Mouse (Mus musculus): ENCODE data around the gene AC129217.1.

Gene AC129217.1

DNA sequence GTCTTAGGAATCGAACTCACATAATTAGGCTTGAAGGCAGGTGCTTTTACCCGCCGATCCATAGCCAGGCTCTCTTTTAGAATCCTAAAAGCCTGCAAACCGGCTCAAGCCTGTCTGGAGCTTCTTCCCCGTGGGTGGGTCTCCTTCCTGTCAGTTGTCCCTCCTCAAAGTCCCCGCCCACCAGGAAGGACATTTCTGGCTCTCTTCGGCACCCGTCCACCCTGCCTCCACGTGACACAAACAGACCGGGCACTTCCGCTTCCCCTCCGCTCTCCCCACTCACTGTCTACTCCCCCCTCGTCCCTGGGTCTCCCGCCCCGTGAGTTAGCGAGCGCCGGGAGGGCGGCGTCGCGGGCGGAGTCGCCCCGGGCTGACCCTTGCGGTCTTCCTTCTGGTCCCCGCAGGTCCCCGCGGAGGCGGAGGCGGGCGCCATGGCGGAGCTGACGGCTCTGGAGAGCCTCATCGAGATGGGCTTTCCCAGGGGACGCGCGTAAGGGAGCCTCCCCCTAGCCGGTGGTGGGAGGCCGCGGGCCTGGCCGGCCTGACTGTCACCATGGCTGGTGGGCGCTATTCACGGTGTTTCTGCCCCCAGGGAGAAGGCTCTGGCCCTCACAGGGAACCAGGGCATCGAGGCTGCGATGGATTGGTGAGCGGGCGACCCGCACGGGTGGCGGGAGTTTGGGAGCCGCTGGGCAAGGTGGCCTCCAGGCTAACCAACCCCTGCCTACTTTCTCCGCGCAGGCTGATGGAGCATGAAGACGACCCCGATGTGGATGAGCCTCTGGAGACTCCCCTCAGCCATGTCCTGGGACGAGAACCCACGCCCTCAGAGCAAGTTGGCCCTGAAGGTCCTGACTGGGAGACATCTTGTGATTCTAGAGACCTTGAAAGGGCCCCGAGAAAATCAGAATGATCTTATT is 42.0 kb downstream of the AC129217.1 start, which contains the start of gene Ubxn1:
Gene Ubxn1 (plus strand): TSS at position 230 of the 920 bp plus-strand sequence.
- H3K36me3 ChIP-seq (ENCODE audit: control insufficient read depth, insufficient read depth, low read length, poor library complexity, severe bottlenecking): peaks cover 6% of the 10 kb centered on the region
- H3K27me3 ChIP-seq (ENCODE audit: control insufficient read depth, insufficient read depth, low read length, poor library complexity, severe bottlenecking): no peaks in the 10 kb centered on the region
- DNase-seq (ENCODE audit: low read depth, low spot score): peak; percentile 94

DNA sequence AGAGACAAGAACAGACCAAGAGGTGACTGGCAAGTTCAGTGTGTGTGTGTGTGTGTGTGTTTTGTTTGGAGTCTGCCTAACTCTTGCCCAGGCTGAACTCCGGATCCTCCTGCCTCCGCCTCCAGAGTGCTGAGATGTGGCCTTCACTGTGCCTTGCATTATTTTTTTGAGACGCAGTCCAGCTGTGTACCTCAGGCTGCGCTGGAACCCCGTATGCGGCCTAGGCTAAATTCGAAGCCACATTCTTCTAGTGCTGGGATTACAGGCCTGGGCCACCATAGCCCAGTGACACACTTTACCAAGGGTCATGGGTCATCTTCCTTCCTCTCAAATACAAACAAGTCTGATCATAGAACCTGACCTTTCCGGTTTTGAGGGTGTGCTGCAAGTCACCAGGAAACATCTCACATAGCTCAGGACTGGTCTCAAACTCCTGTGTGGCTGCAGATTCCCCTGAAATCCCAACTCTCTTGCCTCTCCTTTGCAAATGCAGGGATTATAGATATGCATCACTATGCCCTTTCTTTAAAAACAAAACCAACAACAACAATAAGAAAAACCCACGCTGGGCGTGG is 42.8 kb downstream of the AC129217.1 start:
- DNase-seq (ENCODE audit: low read depth, low spot score): no peak
- peaks cover 6% of the 10 kb centered on the region for H3K36me3 ChIP-seq (ENCODE audit: control insufficient read depth, insufficient read depth, low read length, poor library complexity, severe bottlenecking)
- H3K27me3 ChIP-seq (ENCODE audit: control insufficient read depth, insufficient read depth, low read length, poor library complexity, severe bottlenecking): no peaks in the 10 kb centered on the region

DNA sequence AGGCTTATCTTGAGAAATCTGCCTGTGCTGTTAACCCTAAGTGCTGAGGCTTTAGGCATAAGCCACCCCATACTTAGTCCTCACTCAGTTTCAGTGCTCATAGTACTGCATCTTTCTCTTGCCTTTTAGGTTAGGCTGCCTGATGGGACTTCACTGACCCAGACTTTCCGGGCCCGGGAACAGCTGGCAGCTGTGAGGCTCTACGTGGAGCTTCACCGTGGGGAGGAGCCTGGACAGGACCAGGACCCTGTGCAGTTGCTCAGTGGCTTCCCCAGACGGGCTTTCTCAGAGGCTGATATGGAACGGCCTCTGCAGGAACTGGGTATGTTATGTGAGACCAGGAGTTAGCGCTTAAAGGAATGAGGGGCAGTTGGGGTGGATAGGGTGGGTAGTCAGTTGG is 45.5 kb downstream of the AC129217.1 start:
- peaks cover 4% of the 10 kb centered on the region for H3K36me3 ChIP-seq (ENCODE audit: control insufficient read depth, insufficient read depth, low read length, poor library complexity, severe bottlenecking)
- no peaks in the 10 kb centered on the region for H3K27me3 ChIP-seq (ENCODE audit: control insufficient read depth, insufficient read depth, low read length, poor library complexity, severe bottlenecking)
- no peak for DNase-seq (ENCODE audit: low read depth, low spot score)

DNA sequence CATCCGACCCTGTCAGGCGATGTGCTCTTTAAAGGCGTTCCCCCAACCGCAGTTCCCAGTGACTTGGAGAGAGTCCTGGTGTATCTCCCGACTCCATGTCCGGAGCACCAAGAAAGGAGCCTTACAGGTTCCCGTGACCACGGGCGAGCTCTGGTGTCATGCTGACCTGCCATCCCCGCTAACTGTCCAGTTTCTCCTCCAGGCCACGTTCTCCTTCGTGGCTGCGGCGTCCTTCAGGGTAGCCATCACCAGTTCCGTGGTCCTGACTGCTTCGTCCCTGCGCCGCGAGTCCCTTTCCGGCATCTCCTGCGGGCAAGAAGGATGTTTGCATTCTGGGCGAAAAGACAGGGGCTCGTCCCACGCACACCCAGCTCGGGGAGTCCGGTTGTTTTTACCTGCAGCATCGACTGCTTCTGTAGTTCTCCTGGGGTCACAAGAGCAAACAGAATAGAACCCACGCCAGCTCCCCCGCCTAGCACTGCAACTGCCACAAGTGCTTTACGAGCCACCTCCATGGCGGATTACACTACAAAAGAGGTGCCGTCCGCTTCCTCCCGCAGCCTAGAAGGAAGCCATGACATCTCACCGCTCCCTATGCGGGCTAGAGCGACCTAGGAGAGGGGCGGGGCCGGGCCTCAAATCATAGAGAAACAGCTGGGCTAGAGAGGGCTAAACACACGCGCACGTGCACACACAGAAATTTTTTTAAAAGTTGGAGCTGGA is 50.9 kb downstream of the AC129217.1 start, which contains the start of gene Uqcc3:
Gene Uqcc3 (minus strand): TSS at position 613 of the 723 bp plus-strand sequence.
- peak; percentile 90 for DNase-seq (ENCODE audit: low read depth, low spot score)
- Histone ChIP-seq H3K36me3 (ENCODE audit: control insufficient read depth, insufficient read depth, low read length, poor library complexity, severe bottlenecking) (peaks cover 1% of the 10 kb centered on the region), H3K27me3 (ENCODE audit: control insufficient read depth, insufficient read depth, low read length, poor library complexity, severe bottlenecking) (no peaks in the 10 kb centered on the region)

DNA sequence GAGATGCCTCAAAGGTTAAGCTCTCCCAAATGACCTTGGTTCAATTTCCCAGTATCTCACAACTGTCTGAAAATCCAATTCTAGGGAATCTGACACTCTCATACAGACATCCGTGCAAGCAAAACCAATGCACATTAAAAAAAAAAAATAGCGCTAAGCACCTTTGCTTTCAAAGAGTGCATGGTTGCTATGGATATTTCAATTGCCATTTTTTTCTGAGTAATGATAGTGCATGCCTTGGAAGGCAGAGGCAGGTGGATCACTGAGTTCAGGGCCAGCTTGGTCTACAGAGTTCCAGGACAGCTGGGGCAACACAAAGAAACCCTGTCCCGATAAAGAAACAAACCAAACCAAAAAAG is 51.4 kb downstream of the AC129217.1 start:
- H3K27me3 ChIP-seq (ENCODE audit: control insufficient read depth, insufficient read depth, low read length, poor library complexity, severe bottlenecking): no peaks in the 10 kb centered on the region
- DNase-seq (ENCODE audit: low read depth, low spot score): no peak
- no peaks in the 10 kb centered on the region; the same call in 1 of the 2 replicates for H3K36me3 ChIP-seq (ENCODE audit: control insufficient read depth, insufficient read depth, low read length, poor library complexity, severe bottlenecking)

- Histone ChIP-seq H3K27me3 (ENCODE audit: control insufficient read depth, insufficient read depth, low read length, poor library complexity, severe bottlenecking) (no peaks in the 10 kb centered on the region), H3K36me3 (ENCODE audit: control insufficient read depth, insufficient read depth, low read length, poor library complexity, severe bottlenecking) (no peaks in the 10 kb centered on the region)
- DNase-seq (ENCODE audit: low read depth, low spot score): no peak
Observed at GRCm38 (mm10) chr19:8883616-8884015, 54.0 kb downstream of the AC129217.1 start, which contains the start of the genes Lbhd1 and Gm49403. Gene Lbhd1 (plus strand): TSS chr19:8883732. Gene Gm49403 (plus strand): TSS chr19:8883930.

- 0 out of 2 replicates have a peak, but pooled peaks cover 2% of the 10 kb centered on the region for H3K36me3 ChIP-seq (ENCODE audit: control insufficient read depth, insufficient read depth, low read length, poor library complexity, severe bottlenecking)
- DNase-seq (ENCODE audit: low read depth, low spot score): no peak
- H3K27me3 ChIP-seq (ENCODE audit: control insufficient read depth, insufficient read depth, low read length, poor library complexity, severe bottlenecking): no peaks in the 10 kb centered on the region
Observed at GRCm38 (mm10) chr19:8886916-8887584, 57.5 kb downstream of the AC129217.1 start.

DNA sequence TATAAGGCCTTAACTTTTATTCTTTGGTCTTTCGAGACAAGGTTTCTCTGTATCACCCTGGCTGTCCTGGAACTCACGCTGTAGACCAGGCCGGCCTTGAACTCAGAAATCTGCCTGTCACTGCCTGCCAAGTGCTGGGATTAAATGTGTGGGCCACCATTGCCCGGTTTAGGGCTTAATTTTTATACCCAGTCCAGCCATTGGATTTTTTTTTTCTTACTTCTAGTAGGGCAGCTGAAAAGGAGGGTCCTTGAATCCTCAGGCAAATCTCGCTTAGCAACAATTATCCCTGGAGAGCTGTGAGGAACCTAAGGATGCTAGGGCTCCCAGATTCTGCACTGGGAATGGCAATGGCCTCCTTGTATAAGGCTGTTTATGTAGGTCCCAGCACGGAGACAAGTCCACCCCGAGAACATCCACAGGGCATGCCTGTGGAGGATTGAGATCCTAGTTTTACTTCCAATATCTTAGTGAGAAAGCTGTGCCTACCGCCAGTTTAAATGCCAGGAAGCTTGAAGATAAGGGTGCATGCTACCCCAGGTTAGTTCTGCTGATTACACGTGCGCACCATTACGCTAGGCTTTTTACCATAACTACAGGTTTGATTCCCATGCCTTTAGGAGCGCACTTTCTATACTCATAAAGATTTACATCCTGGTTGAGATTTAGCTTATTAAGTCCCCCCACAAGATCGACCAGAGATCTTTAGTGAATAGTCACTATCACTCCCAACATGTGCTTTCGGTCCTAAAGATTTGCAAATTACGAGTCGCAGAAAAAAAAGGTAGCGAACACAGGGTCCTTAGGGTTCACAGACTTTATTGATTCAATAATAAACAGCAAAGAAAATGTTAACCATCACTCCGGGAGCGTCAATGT is 58.3 kb downstream of the AC129217.1 start:
- H3K36me3 ChIP-seq (ENCODE audit: control insufficient read depth, insufficient read depth, low read length, poor library complexity, severe bottlenecking): 0 out of 2 replicates have a peak, but pooled peaks cover 2% of the 10 kb centered on the region
- no peaks in the 10 kb centered on the region for H3K27me3 ChIP-seq (ENCODE audit: control insufficient read depth, insufficient read depth, low read length, poor library complexity, severe bottlenecking)
- DNase-seq (ENCODE audit: low read depth, low spot score): no peak

DNA sequence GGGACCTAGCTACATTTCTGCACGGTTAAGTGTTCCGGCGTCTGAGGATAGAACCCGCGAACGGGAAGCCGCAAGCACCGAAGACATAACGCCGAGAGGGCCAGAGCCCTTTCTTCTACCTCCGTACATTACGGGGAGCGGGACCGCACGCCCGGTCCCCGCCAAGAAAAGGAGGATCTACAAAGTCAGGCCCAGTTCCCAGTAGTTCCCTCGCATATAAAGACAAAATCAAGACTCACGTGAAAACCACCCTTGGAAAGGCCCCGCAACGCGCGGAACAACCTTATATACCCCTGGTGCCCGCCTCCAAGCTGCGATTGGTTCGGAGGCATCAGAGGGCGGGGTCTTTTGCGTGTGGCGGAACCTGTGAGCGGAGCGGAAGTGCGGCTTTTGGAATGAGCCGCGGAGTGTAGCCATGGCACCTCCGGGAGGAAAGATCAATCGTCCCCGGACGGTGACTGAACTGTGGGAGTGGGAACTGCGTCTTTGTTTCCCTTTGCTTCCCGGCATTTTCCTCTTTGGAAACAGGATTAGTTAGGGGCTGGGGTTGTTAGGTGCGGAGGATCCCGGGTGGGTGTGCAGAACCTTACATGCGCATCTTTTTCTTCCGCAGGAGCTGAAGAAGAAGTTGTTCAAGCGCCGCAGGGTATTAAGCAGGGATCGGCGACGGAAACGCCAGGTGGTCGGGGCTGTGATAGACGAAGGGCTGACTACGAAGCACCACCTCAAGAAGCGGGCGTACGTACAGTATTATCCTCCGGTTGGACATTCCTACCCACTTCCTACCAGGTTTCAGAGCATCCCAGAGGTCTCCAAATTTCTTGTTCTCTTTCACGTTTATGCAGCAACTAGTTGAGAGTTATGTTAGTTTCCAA is 59.2 kb downstream of the AC129217.1 start, which contains the start of the genes 1810009A15Rik and Gm49416:
Gene 1810009A15Rik (plus strand): TSS at position 343 of the 875 bp plus-strand sequence.
Gene Gm49416 (plus strand): TSS at position 416 of the 875 bp plus-strand sequence.
- peak; percentile 96 for DNase-seq (ENCODE audit: low read depth, low spot score)
- H3K36me3 ChIP-seq (ENCODE audit: control insufficient read depth, insufficient read depth, low read length, poor library complexity, severe bottlenecking): 0 out of 2 replicates have a peak, but pooled peaks cover 2% of the 10 kb centered on the region
- no peaks in the 10 kb centered on the region for H3K27me3 ChIP-seq (ENCODE audit: control insufficient read depth, insufficient read depth, low read length, poor library complexity, severe bottlenecking)
